Mouse (Mus musculus): ENCODE measurements around the gene Fnbp1.

Fnbp1 gene

DNA sequence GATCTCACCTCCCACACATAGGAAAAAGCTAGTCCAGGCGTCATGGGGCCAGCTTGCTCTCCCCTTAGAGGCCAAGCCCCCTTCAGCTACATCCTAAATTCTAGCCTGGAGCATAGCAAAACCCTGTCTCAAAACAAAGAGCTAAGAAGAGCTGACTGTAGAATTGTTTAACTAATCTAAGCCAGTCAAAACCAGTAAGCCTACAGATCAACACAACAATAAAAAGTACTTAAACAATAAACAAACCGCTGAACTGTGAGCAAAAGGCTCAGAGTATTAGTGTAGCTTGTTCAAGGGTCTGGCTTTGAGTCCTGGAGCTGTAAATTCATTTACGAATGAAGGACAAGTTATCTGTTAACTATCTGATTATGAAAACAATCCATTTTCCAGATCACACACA is 50.6 kb downstream of the Fnbp1 start:
- no peak for DNase-seq

DNA sequence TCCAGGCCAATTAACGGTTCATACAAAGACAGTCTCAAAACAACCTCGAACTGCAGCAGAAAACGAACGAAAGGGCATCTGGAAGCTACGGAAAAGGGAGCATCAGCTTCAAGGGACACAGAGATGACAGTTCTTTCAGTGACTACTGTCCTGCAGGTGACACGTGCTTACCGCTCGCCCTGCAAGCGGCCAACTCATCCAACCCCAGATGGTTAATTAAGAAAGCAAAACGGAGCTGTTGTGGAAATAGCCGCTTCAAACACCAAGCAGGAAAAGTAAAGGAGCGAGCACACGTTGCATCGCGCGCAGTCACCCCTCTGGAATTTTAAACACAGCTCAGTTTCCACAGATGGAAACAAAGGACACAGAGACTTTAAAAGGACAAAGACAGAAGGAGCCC is 52.2 kb downstream of the Fnbp1 start:
- no peak for DNase-seq

DNA sequence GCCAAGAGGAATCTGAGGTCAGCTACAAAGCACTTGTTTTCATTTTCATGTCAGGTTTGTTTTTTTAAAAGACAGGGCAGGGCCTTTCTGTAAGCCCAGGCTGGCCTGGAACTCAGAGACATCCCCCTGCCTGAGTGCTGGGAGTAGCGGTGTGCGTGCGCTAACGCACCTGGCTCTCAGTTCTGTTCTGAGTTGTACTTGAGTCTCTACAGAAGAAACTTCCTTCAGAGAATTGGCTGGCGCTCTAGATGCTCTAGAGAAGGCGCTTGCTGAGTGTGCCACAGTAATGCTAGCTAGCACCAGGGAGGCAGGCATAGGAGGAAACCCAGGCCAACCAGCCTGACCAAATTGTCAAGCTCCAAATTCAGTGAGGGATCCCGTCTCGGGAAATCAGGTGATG is 52.9 kb downstream of the Fnbp1 start:
- peak in 1 of 2 experiments; percentile 44 for DNase-seq

DNA sequence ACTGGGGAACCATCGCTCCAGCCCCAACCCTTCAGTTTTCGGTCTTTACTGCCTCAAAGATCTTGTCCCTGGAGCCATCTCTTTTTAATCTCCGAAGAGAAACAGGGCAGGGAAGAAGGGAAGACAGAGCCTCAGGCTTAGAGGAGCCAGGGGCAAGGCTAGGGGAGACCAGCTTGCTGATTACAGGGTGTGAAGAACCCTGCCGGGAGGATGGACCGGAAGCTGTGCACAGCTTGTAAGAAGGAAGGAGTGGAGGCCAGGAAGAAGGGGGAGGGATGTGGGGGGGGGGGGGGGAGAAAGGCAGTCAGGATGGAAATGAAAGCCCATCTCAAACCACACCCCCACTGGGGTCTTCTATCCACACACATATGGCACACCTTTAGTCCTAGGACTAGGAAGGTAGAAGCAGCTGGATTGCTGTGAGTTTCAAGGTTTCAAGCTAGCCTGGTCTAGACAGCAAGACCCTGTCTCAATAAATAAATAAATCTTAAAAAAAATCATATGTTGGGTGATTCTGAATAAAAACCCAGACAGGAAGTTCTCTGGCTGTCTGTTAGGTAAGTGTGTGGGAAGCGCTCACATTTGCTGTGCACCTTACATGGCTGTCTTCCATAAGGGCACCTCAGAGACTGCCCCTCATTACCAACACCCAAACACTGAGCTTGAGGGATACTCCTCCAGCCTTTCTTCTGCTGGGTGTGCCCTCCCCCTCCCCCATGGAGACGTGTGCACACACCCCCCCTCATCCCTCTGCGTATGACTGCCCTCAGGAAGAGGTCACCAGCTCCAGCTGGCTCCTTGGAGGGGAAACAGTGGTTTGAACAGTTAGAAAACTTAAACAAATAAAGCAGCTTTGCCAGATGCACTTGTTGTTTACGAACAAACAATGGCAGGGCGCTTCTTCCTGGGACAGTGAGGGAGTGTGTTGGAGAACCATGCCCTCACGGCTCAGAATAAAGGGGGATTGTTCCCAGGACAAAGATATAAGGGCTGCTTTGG is 53.8 kb downstream of the Fnbp1 start:
- DNase-seq: peak; percentile 84 to 87

DNA sequence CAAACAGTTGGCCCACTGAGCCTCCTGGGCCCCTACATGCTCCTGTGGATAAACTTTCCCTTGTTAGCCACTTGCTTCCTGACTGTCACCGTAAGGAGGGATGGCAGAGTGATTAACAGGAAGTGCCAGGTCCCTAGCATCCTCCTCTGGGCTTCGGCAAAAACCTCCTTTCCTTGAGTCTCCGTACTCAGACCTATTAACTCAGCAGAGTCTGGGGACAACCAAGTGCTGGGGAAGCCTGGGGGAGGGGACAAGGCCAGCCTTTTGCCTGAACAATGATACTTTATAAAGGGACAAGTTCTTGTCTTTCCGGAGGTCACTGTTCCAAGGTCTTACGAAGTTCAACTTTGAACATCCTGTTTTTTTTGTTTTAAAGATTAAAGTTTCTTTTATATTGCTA is 54.7 kb downstream of the Fnbp1 start:
- peak in 1 of 2 experiments; percentile 44 for DNase-seq

DNA sequence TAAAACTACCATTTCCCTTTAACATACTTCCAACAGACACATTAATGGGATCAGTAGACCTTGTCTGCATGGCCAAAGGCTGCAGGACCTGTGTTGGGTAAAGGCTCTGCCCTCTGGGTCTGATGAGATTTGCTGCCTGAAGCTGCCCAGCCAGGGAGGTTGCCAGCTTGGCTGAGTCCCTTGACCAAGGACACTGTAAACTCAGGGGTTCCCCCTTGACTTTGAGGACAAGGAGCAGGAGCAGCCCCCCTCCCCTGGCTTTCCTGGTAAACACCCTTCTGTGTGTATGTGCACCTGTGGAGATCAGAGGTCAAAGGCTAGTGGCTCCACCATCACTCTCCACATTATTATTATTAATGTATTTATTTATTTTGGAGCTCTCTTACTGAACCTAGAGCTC is 55.3 kb downstream of the Fnbp1 start:
- DNase-seq: peak; percentile 51 to 55

DNA sequence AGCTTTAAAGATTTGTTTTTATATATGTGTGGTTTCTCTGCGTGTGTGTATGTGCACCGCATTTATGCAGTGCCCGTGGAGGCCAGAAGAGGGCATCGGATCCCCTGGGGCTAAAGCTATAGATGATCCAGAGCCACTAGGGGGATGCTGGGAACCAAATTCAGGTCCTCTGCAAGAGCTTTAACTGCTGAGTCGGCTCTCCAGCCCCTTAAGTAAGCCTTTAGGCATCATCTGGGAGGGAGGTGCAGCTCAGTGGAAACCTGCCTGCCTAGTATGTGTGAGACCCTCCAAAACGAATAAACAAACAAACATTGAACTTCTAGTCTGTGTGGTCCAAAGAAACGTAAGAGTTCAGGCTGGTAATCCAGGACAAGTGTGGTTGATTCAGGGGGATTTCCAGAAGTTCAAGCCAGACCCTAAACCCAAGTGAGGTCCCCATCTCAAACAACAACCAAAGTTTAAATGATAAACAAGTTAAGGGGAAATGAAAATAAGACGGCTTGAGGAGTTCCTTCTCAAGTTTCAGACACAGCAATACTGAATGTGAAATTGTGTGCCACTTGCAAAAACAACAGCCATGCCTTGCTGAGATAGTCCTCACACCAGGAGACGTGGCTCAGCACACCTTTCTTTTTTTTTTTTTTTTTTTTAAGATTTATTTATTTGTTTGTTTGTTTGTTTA is 57.5 kb downstream of the Fnbp1 start:
- DNase-seq: no peak

DNA sequence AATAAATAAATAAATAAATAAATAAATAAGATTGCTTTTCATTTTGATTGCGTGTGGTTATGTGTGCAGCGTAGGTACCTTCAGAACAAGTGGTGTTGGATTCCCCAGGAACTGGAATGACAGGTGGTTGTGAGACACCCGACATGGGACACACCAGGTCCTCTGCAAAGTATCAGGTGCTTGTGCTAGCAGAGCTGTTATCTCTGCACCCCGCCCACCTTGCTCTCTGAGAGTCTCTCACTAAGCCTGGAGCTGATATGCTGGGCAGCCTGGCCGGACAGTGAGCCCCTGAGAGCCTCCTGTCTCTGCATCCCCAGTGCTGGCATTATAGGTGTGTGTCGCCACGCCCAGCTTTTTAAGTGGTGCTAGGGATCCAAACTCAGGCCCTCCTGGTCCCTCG is 58.4 kb downstream of the Fnbp1 start:
- no peak for DNase-seq

DNA sequence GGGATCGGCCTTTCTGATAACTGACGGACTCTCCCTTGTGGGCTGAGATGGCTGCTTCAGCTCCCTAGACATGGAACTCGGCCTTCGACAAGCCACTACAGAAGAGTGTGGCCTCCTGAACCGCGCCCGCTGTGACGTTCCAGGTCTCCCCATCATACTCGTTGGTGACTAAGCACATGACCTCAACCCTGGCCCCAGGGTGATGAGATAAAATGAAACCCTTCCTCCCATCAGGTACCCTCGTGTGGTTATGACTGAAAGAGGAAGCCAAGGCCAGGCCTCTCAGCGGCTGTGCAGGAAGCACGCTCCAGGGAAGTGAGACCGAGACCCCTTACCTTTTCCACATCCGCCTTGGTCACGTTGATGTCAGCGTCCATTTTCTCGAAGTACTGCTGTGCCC is 59.2 kb downstream of the Fnbp1 start:
- DNase-seq: no peak

DNA sequence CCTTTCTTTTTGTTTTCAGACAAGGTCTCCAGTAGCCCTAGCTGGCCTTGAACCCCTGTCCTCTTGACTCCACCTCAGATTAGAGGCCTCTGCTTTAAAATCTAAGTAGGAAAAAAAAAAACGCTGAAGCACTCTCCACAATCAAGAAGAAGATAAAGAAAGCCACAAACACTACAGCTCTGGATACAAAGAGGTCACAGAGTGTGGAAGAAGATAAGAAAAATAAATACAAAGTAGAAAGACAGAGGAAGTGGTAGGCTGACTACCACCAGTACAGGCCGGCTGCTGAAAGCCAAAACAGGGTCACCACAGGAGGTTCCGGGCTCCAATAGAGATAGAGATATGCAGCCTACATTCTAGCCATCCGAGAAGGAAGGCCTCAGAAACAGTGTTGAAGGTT is 60.5 kb downstream of the Fnbp1 start:
- DNase-seq: no peak

DNA sequence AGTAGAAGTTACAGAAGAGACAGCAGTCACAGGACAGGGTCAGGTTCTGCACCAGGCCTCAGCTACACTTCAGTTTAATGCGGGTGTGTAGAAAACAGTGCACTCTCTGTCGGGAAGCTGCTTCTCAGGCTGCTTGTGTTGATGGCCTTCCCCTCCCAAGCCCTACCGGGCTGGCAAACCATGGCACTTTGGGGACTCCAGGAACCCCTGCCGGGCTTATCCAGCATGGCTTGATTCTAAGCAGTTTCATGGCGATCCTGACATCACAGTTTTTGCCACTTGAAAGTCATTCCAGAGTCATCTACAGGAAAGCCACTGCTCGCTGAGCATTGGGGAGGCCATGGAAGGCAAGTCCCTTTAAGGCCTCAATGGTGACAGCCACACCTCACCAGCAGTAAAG is 62.7 kb downstream of the Fnbp1 start:
- DNase-seq: peak in 1 of 2 experiments; percentile 47

DNA sequence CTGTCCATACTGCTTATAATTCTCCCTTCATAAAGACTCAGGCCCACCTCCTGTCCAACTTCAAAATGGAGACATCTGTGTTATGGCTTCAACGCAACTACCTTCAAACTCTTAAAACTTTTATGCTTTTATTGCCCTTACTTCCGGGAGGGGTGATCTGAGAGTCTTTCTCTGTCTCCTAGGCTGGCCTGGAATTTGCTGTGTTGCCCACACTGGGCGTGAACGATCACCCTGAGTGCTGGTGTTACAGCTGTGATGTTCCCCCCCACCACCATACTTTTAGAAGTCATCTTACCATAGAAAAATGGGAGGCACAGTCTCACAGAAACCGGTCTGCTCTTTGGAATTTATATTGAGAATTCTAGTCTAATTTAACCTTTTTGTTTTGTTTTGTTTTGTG is 64.2 kb downstream of the Fnbp1 start:
- no peak for DNase-seq

DNA sequence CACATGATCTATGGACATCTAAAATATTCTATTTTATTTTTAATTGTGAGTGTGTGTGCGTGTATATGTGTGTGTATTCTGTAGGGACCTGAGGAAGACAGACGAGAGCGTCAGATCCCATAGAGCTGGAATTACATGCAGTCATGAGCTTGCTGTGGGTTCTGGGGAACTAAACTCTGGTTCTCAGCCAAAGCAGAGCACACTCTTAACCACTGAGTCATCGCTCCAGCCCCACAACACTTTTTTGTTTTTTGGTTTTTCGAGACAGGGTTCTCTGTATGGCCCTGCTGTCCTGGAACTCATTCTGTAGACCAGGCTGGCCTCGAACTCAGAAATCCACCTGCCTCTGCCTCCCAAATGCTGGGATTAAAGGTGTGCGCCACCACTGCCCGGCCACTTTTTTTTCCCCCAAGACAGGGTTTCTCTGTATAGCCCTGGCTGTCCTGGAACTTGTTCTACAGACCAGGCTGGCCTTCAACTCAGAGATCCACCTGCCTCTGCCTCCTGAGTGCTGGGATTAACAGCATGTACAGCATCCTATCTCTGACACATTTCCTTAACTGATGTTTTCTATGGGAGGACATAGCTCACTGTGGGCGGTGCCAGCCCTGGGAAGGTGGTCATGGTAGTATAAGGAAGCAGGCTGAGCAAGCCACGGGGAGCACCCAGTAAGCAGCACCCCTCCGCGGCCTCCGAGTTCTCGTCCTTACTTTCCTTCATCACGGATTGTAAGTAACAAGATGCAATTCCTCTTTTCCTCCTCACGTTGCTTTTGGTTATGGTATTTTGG is 65.3 kb downstream of the Fnbp1 start:
- DNase-seq: no peak

DNA sequence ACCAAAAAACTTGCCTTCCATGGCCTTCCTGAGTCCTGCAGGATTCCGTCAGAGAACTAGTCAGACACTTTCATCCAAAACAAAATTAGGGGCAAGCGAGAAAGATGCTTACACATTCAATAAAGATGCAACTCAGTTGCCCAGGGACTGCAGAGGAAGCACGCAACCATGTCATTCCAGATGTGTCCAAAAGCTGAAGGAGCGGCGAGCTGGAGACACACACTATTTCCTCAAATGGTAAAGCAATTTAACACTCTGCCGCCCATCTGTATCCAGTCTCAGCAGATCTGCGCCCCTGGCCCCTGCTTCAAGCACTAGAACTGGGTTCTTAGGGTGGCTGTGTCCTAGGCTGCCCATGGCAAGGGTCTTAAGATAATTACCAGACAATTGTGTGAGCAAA is 66.0 kb downstream of the Fnbp1 start:
- no peak for DNase-seq

DNA sequence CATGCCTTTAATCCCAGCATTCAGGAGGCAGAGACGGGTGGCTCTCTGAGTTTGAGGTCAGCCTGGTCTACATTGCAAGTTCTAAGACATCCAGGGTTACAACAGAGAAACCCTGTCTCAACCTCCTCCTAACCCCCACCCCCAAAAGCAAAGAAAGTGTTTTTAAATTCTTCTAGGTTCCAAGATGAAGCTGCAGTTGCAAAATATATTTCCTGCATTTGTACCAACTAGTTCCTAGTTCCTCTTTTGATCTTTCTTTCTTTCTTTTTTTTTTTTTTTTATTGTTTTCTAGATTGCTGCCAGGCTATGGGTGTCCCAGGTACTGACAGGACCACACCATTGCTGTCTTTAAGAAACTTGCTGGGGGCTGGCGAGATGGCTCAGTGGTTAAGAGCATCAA is 66.6 kb downstream of the Fnbp1 start:
- no peak for DNase-seq

DNA sequence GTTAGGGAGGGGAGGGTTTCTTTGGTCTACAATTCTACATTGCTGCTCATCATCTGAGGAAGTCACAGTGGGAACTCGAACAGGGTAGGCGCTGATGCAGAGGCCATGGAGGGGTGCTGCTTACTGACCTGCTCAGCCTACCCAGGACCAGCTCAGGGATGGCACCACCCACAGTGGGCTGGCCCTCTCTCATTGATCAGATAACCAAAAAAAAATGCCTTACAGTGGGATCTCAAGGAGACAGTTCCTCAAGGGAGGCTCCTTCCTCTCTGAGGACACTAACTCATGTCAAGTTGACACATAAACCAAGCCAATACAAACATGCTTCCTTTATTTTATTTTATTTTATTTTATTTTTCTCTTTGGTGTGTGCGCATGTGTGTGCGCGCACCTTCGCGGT is 72.3 kb downstream of the Fnbp1 start:
- DNase-seq: no peak

DNA sequence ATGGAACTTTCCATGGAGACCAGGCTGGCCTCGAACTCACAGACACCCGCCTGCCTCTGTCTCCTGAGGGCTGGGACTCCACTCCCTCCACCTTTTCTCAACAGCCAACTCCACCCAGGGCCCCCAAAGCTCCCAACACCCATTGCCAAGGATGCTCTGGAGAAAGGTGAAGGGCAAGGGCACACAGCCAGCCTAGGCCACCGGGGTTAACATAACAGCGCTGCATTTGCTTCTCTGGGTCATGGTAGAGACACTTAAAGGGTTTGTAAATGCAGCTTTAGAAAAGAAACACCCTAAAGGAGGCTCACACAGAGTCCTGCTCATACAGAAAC is 72.7 kb downstream of the Fnbp1 start:
- no peak for DNase-seq

DNA sequence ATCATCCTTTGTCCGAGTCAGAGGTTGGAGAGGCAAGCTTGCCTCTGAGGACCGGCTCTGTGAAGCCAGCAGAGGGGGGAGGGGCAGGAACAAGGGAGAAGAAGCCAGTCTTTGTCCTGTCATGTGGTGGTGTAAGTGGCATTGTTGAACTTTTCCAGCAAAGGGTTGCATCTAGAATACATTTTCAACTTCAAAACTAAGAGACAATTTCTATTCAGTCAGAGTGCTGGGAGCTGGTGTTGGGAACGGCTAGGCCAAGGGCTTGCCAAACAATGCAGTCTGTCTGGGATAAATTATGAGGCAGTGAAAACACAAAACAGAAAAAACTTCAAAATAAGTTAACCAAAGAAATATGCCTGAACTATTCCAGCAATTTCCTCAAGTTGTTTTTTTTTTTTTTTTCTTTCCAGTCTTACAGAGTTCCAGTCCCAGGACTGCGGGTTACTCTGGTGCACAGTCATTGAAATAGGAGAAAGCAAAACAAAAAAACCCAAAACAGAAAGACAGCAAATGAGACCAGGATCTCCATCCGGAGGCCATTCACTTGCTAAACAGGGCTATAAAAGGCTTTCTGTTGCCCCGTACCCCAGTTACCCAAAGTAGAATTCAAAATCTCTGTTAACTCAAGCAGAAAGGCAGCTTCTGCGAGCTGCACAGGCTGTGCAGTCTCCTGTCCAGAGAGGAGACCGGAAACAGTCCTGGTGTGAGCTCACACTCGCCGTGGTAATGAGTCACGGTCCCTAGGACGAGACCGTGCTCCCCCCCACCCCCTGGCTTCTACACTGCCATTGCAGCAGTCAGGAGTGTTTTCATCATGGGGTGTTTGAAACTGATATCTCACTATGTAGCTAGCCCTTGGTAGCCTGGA is 73.3 kb downstream of the Fnbp1 start:
- DNase-seq: peak; percentile 68 to 72

DNA sequence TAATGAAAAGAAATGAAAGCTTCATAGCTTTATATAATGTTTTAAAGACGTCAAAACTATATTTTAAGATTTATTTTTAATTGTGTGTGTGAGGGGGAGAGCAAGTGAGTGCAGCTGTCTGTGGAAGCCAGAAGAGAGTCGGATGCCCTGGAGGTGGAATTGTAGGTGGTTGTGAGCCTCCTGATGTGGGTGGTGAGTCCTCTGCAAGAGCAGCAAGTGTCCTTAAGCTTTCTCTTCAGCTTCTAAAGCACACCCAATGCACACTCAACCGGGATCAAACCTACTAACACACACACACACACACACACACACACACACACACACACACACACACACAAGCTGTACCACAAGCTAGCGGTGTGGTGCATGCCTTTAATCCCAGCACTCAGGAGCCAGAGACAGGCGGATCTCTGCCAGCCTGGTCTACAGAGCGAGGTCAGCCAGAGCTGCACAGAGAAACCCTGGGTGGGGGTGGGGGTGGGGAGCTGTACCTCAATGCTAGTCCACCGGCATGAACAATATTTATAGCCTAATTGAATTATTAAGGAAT is 74.0 kb downstream of the Fnbp1 start:
- DNase-seq: no peak

DNA sequence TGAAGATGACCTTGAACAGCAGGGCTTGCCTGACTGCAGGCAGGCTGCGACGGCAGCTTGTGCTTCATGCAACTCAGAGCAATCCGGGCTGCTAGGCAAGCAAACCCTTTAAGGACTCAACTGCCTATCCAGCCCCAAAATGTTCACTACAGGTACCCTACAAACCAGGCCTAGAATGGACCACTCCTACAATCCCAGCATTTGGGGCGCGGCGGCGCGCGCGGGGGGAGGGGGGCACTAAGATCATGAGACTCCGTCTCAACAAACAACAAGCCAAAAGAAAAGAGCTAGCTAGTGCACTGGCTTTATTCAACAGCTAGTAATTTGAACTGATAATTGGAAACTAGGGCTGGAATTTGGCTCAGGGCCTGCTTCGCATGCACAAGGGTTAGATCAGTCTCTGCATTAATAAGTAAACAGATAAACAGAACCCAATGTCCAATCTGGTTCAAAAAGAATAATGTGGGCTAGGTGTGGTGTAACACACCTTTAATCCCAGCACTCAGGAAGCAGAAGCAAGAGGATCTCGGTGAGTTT is 74.7 kb downstream of the Fnbp1 start:
- peak in 1 of 2 experiments; percentile 53 for DNase-seq

DNA sequence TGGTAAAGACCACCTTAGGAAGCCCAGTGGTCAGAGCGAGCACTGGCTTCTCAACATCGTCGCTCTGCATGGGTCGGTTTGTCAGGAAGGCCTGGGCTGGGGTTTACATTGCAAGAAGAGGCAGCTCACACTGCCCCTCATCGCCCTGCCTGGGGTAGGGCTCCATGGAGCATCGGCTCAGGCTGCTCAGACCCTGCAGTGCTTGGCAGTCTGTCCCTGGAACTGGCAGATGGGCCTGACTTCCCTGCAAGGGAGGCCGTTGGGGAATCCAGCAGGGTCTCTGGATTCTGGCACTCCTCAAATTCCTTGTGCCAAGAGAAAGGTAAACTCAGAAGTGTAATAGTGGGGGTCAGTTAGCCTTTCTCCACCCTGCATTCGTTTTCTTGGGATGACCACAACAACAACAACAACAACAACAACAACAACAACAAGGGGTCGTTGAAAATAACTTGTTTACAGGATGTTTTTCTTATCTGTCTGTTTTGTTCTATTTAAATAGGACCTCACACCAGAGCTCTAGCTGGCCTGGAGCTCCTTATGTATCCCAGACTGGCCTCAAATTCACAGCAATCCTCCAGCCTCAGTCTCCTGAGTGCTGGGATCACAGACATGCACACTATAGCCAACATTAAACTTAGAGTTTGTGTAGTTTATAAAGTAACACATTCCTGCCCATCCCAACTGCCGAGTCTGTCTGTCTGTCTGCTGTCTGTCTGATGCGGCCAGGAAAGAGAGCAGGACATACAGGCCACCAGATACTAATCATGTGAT is 75.6 kb downstream of the Fnbp1 start:
- peak; percentile 89 to 97 for DNase-seq

All from cerebellum, postnatal 14 days (tissue).